Mouse (Mus musculus) liver, embryonic 11.5 days (tissue): ENCODE results near the gene Prss12. TPM values are rescaled to one million over a fixed set of nuclear protein-coding genes. Genes with fewer than 3 reads are reported as not detected.

Experiments
- ATAC-seq: fragments of 200-750 bp; cut with Nextera tagmentation; replicated peaks from 2 replicates; pipeline ENCODE4 v1.8.0; 2017; ENCODE audit warnings: moderate number of reproducible peaks, mild to moderate bottlenecking, moderate TSS enrichment, moderate library complexity; ENCODE audit not compliant: low FRiP score
- DNase-seq: peaks from one replicate; pipeline ENCODE4 v3.0.0-alpha.2; 2017; ENCODE audit warnings: low spot score
- H3K27ac ChIP-seq: fragments of 300-500 bp; sonication (generic); 2 replicates; pipeline ENCODE4 v1.5.1; 2014; ENCODE audit warnings: mild to moderate bottlenecking, low read depth, low read length, control low read depth
- H3K27me3 ChIP-seq: fragments of 300-500 bp; sonication (generic); replicated peaks from 2 replicates; pipeline ENCODE4 v1.6.1; 2014; ENCODE audit warnings: low read length, mixed read lengths; ENCODE audit not compliant: control insufficient read depth, insufficient read depth
- H3K36me3 ChIP-seq: fragments of 300-500 bp; sonication (generic); 2 replicates; pipeline ENCODE4 v1.6.1; 2014; ENCODE audit warnings: mild to moderate bottlenecking, low read length, moderate library complexity, mixed read lengths; ENCODE audit not compliant: control insufficient read depth, insufficient read depth
- H3K4me1 ChIP-seq: fragments of 300-500 bp; sonication (generic); replicated peaks from 2 replicates; pipeline ENCODE4 v1.6.1; 2014; ENCODE audit warnings: low read length, mixed read lengths; ENCODE audit not compliant: control insufficient read depth, insufficient read depth
- H3K4me2 ChIP-seq: fragments of 300-500 bp; sonication (generic); 2 replicates; pipeline ENCODE4 v1.6.1; 2014; ENCODE audit warnings: mild to moderate bottlenecking, control low read depth, moderate library complexity
- H3K4me3 ChIP-seq: fragments of 300-500 bp; sonication (generic); 2 replicates; pipeline ENCODE4 v1.5.1; 2014; ENCODE audit warnings: low read depth, low read length, control low read depth
- H3K9ac ChIP-seq: fragments of 300-500 bp; sonication (generic); 2 replicates; pipeline ENCODE4 v1.6.1; 2014; ENCODE audit warnings: low read depth, low read length, control low read depth
- H3K9me3 ChIP-seq: fragments of 300-500 bp; sonication (generic); 2 replicates; pipeline ENCODE4 v1.6.1; 2016; ENCODE audit warnings: low read length, inconsistent platforms, mixed read lengths; ENCODE audit not compliant: control insufficient read depth
- WGBS: fragments of 180-500 bp; shearing (Covaris S2); extraction: QIAGEN DNeasy Blood & Tissue Kit; methylation state at CpG from one replicate; pipeline ENCODE4 v1.1.7; 2014; 5-methylcytosine and 5-hydroxymethylcytosine counted together
- polyA plus RNA-seq: library from polyadenylated mRNA; unstranded; fragments of >200 nt; fragmentation: Nextera tagmentation; extraction: Ambion mirVana; gene quantifications from 2 replicates; pipeline ENCODE4 v1.2.1, GENCODE M21; 2014

The Prss12 gene
- polyA plus RNA-seq, 1 experiment from 2014 or later: 1.4 TPM

DNA sequence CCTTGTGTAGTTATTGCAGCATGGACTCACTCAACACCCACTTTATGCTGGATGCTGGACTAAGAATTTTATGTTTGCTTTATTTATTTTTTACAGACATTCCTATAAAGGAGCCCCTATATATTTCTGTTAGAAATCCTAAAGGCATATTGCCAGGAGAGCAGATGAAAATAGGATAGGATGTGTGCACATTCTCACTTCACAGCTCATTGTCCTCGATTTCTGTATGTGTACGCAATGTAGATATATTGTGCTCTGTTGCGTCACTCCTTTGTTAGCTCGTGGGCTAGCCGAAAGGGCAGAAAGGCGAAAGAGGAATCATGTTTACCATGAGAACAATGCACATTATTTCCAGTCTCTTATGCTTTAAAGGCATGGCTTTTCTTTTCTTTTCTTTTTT is 3.4 kb downstream of the Prss12 start:
- H3K27me3 ChIP-seq: peaks cover 38% of the 10 kb centered on the region
- H3K4me1 ChIP-seq: no peaks in the 10 kb centered on the region
- H3K27ac ChIP-seq: no peak overlapping the region
- ATAC-seq (no peak), DNase-seq (no peak)
- no peak overlapping the region for H3K4me2 ChIP-seq
- H3K4me3 ChIP-seq: no peak overlapping the region
- no peak overlapping the region for H3K9ac ChIP-seq
- no peaks in the 10 kb centered on the region for H3K36me3 ChIP-seq
- no peaks in the 10 kb centered on the region for H3K9me3 ChIP-seq
- WGBS: 75% methylated on average over 6 of the region's 6 CpGs

DNA sequence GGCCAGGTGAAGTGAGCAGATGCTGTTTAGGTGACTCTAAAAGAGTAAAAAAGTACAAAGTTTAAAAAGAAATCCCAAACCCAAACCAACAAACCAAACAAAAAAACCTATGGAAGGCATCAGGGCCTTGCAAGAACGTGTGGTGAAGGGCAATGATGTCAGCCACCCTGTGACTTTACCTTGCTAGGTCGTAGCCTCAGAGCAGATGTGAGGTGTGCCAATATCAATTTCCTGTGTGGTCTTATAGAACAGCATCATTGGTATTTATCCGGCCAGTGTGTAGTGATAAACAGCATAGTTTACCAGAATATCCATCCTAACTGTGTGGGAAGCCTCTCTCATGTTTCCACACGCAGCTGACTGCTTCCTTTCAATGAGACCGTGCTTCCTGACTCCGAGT is 6.2 kb downstream of the Prss12 start:
- no peak for DNase-seq
- H3K27ac ChIP-seq: no peak overlapping the region
- H3K36me3 ChIP-seq: no peaks in the 10 kb centered on the region
- H3K9me3 ChIP-seq: no peaks in the 10 kb centered on the region
- peaks cover 11% of the 10 kb centered on the region for H3K27me3 ChIP-seq
- no peak overlapping the region for H3K4me2 ChIP-seq
- WGBS: 64% methylated on average over 6 of the region's 6 CpGs
- no peaks in the 10 kb centered on the region for H3K4me1 ChIP-seq
- ATAC-seq: no peak
- no peak overlapping the region for H3K9ac ChIP-seq
- H3K4me3 ChIP-seq: no peak overlapping the region

DNA sequence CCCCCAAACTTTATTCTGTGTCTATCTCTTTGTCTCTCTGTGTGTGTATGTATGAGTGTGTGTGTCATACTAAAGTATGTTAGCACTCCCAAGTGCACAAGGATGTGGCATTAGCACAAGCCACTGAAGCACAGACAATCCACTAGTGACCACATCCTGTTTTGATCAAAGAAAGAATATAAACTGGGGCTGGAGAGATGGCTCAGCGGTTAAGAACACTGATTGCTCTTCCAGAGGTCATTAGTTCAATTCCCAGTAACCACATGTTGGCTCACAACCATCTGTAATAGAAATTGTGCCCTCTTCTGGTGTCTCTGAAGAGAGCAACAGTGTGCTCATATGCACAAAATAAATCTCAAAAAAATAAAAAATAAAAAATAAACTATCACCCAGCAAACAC is 12.8 kb downstream of the Prss12 start:
- Histone ChIP-seq H3K36me3 (no peaks in the 10 kb centered on the region), H3K9ac (no peak overlapping the region), H3K27me3 (no peaks in the 10 kb centered on the region), H3K4me3 (no peak overlapping the region), H3K4me2 (no peak overlapping the region), H3K9me3 (no peaks in the 10 kb centered on the region), H3K4me1 (no peaks in the 10 kb centered on the region), H3K27ac (no peak overlapping the region)
- no peak for ATAC-seq
- 57% methylated on average over 1 of the region's 1 CpGs for WGBS
- DNase-seq: no peak

DNA sequence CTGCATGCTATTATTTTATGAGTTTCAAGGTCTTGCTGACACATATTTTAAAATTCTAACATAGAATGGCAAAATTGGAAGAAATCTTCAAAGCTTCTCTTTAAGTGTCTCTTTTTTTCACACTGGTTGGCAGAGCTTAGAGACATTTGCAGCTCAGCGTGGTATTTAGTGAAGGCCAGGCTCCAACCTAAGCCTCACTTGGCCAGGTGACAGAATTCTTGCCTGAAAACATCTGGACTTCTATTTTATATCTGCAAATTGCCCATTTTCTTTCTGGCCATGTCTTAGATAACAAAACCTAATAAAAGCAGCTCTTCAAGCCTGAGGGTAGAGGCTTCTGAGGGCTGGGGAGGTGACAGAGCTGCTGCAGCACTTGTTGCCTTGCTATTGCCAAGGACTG is 13.7 kb downstream of the Prss12 start:
- Histone ChIP-seq H3K4me2 (no peak overlapping the region), H3K4me1 (no peaks in the 10 kb centered on the region), H3K9me3 (no peaks in the 10 kb centered on the region), H3K4me3 (no peak overlapping the region), H3K9ac (no peak overlapping the region), H3K36me3 (no peaks in the 10 kb centered on the region), H3K27ac (no peak overlapping the region), H3K27me3 (no peaks in the 10 kb centered on the region)
- DNase-seq (no peak), ATAC-seq (no peak)
- WGBS: 84% methylated on average over 1 of the region's 1 CpGs

DNA sequence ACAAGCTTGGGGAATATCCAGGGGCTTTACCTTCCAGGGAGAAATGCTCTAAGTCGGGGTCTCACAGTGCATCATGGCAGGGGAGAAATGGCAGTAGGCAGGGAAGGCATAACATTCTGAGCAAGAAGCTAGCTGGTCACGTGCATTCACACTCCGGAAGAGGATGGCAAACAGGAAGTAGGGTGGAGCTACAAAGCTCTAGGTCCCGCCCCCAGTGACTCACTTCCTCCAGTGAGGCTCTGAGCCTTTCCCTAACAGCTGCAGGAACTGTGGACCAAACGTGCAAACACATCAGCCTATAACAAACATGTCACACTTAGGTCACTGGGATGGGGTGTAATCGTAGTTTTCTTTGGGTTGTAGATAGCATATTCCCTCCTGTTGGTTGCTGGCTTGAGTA is 15.6 kb downstream of the Prss12 start:
- Histone ChIP-seq H3K27me3 (no peaks in the 10 kb centered on the region), H3K4me1 (no peaks in the 10 kb centered on the region), H3K27ac (no peak overlapping the region), H3K4me3 (no peak overlapping the region), H3K36me3 (no peaks in the 10 kb centered on the region), H3K9me3 (no peaks in the 10 kb centered on the region), H3K4me2 (no peak overlapping the region), H3K9ac (no peak overlapping the region)
- WGBS: 69% methylated on average over 6 of the region's 6 CpGs
- no peak for DNase-seq
- ATAC-seq: no peak

DNA sequence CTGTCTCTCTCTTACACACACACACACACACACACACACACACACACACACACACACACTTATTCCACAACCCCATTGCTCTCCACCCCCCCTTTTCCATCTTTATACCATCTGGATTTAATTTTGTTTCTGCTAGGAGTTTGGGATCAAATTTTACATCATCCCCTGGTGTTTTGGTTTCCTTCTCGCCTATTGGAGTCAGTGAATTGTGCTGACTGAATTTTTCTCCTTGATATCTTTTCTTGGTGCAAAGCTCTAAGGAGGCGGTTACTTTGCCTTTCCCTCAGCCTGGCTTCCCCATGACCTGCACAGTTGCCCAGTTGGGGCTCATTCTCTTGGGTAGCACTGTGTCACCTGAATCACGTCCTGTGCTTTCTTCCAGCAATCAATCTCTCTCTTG is 30.1 kb downstream of the Prss12 start:
- H3K27ac ChIP-seq: no peak overlapping the region
- no peak overlapping the region for H3K4me3 ChIP-seq
- no peak overlapping the region for H3K4me2 ChIP-seq
- no peaks in the 10 kb centered on the region for H3K27me3 ChIP-seq
- H3K4me1 ChIP-seq: no peaks in the 10 kb centered on the region
- H3K9ac ChIP-seq: no peak overlapping the region
- DNase-seq: no peak
- no peaks in the 10 kb centered on the region for H3K36me3 ChIP-seq
- no peak for ATAC-seq
- WGBS: 74% methylated on average over 3 of the region's 3 CpGs
- H3K9me3 ChIP-seq: no peaks in the 10 kb centered on the region

DNA sequence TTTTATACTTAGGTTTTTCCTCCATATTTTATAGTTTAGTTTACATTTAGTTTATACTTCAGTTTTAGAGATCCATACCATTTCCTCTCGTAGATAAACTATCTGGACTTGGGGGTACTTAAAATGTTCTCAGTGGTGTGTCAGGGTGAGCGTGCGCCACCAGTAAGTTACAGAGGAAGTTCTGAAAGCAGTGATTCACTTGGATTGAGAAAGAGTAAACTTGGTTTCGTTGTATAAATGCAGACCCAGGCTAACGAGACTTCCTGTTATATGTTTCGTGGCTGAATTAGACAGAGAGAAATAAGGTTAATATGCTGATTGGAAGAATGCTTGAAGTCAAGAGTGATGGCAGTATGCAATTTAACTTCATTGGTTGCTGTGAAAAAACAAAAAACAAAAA is 34.6 kb downstream of the Prss12 start:
- Histone ChIP-seq H3K27me3 (no peaks in the 10 kb centered on the region), H3K4me3 (no peak overlapping the region), H3K27ac (no peak overlapping the region), H3K9ac (no peak overlapping the region), H3K4me2 (no peak overlapping the region), H3K9me3 (no peaks in the 10 kb centered on the region), H3K36me3 (no peaks in the 10 kb centered on the region), H3K4me1 (no peaks in the 10 kb centered on the region)
- WGBS: 66% methylated on average over 6 of the region's 6 CpGs
- ATAC-seq: no peak
- DNase-seq: no peak

DNA sequence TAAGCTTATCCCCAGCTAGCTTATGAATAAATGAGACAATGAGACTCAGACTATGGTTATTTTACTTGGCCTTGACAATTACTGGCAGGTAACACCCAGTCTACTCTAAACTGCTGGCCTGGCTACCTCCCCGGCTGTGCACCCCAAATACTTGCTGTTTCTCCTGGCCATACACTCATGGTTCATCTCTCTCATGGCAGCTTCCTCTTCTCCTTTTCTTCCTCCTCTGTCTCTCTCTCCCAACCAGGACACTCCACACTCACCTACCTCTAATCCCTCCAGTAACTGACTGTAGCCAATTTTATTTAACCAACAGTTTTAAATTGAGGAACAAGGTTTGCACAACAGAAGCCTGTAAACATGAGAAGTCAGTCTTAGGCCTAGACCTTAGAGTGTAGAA is 45.1 kb downstream of the Prss12 start:
- no peak overlapping the region for H3K4me3 ChIP-seq
- DNase-seq: no peak
- no peak for ATAC-seq
- H3K27me3 ChIP-seq: no peaks in the 10 kb centered on the region
- H3K4me2 ChIP-seq: no peak overlapping the region
- H3K27ac ChIP-seq: no peak overlapping the region
- no peak overlapping the region for H3K9ac ChIP-seq
- H3K9me3 ChIP-seq: no peaks in the 10 kb centered on the region
- 81% methylated on average over 1 of the region's 1 CpGs for WGBS
- no peaks in the 10 kb centered on the region for H3K4me1 ChIP-seq
- no peaks in the 10 kb centered on the region for H3K36me3 ChIP-seq

DNA sequence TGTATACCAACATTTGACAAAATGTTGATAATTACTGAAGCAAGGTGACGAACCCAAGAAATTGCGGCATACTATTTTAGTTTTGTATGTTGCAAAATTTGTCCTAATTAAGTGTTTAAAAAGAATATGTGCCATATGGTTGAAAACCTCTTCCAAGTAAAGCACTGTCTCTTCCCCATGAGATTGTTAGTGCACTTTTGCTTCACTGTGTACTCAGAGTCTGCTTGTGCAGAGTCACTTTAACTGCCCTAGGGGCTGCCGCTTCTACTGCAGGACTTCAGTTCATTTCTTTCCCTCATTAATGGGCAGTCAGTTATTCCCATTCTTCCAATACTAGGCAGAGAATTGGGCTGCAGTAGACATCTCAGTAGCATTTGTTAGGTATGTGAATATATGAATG is 46.5 kb downstream of the Prss12 start:
- H3K4me2 ChIP-seq: no peak overlapping the region
- no peaks in the 10 kb centered on the region for H3K27me3 ChIP-seq
- no peaks in the 10 kb centered on the region for H3K4me1 ChIP-seq
- ATAC-seq: no peak
- H3K9ac ChIP-seq: no peak overlapping the region
- WGBS: 92% methylated on average over 3 of the region's 3 CpGs
- no peaks in the 10 kb centered on the region for H3K36me3 ChIP-seq
- H3K9me3 ChIP-seq: no peaks in the 10 kb centered on the region
- DNase-seq: no peak
- no peak overlapping the region for H3K4me3 ChIP-seq
- H3K27ac ChIP-seq: no peak overlapping the region
